Mouse (Mus musculus) left cerebral cortex, adult 2 months (tissue): ENCODE data around the gene Emid1. TPM values are rescaled to one million over a fixed set of nuclear protein-coding genes. Genes with fewer than 3 reads are reported as not detected.
A peak's percentile ranks its signal among the peaks of the same experiment; 100 is the strongest.

Source experiments
- DNase-seq, 2 experiments: peaks; one replicate each; pipeline ENCODE4 v3.0.0; 2021 to 2022; ENCODE audit warnings: low spot score in 2 of 2, mixed read lengths in 1 of 2; ENCODE audit errors: extremely low spot score in 1 of 2
- H3K27ac ChIP-seq: fragments of 200-600 bp; 2 replicates; pipeline ENCODE4 v1.8.1; 2022
- H3K4me3 ChIP-seq: fragments of 200-600 bp; 2 replicates; pipeline ENCODE4 v1.8.1; 2022
- CTCF ChIP-seq: fragments of 200-600 bp; IDR thresholded peaks from 2 replicates; pipeline ENCODE4 v1.8.1; 2022; ENCODE audit warnings: antibody characterized with exemption, mild to moderate bottlenecking, moderate library complexity
- intact Hi-C: fragments of 180-260 bp; cut with DNase I; formaldehyde crosslinking; loops from one replicate; pipeline ENCODE4 v1.15.1; 2025
- total RNA-seq, 2 experiments: library from RNA; stranded (reverse); gene quantifications; 2 replicates each; pipeline ENCODE4 v1.2.3; 2021

The Emid1 gene
- total RNA-seq, 2 experiments from 2014 or later = 6.2 to 8.1 TPM

GRCm38 (mm10) chr11:5068126-5068971 is 83.7 kb downstream of the Emid1 start:
- intact Hi-C loops = no loop called here
- Histone ChIP-seq H3K27ac (no peak overlapping the region), H3K4me3 (no peak overlapping the region)
- no peak for DNase-seq
- no peak for TF ChIP-seq CTCF

- no peak overlapping the region for H3K4me3 ChIP-seq
- no peak for TF ChIP-seq CTCF
- intact Hi-C loops = no loop called here
- H3K27ac ChIP-seq = no peak overlapping the region
- no peak for DNase-seq
These were observed 85.0 kb downstream of the Emid1 start for GRCm38 (mm10) chr11:5067063-5067462.

- TF ChIP-seq CTCF = peak; percentile 76
- Histone ChIP-seq H3K4me3 (peak within 1 kb of the TSS; percentile 79), H3K27ac (peak within 1 kb of the TSS; percentile 91)
- DNase-seq = peak; percentile 87 to 88
- intact Hi-C loops = loop anchor here (1.0 to 2.0 kb wide), 2 partner anchors 50 to 78 kb away; partner anchors contain the start of gene Ap1b1
These were observed 86.8 kb downstream of the Emid1 start, which contains the start of gene Gas2l1 for GRCm38 (mm10) chr11:5065056-5065821. Gene Gas2l1, minus strand, starts transcription at chr11:5065327.

- intact Hi-C loops = loop anchor here (1.0 to 2.0 kb wide), 2 partner anchors 49 to 78 kb away; partner anchors contain the start of gene Ap1b1
These were observed 87.6 kb downstream of the Emid1 start for GRCm38 (mm10) chr11:5064282-5065055.

GRCm38 (mm10) chr11:5063561-5064281 is 88.3 kb downstream of the Emid1 start:
- DNase-seq = peak in 1 of 2 experiments; percentile 39
- TF ChIP-seq CTCF = no peak
- peak overlapping the region; percentile 79 for H3K4me3 ChIP-seq
- intact Hi-C loops = loop anchor here (2.0 kb wide), 1 partner anchor 77 kb away; the partner anchor contains the start of gene Ap1b1
- peak overlapping the region; percentile 91 for H3K27ac ChIP-seq

More at GRCm38 (mm10) chr11:5064282-5065055, 87.6 kb downstream of the Emid1 start:
- H3K27ac ChIP-seq = peak overlapping the region; percentile 91
- H3K4me3 ChIP-seq = peak overlapping the region; percentile 79
- no peak for TF ChIP-seq CTCF
- peak in 1 of 2 experiments; percentile 36 for DNase-seq

- intact Hi-C loops = no loop called here
- peak overlapping the region; percentile 79 for H3K4me3 ChIP-seq
- TF ChIP-seq CTCF = no peak
- H3K27ac ChIP-seq = peak overlapping the region; percentile 91
- DNase-seq = no peak
These were observed 89.1 kb downstream of the Emid1 start for GRCm38 (mm10) chr11:5062860-5063505.

- no peak for TF ChIP-seq CTCF
- Histone ChIP-seq H3K4me3 (peak overlapping the region; percentile 79), H3K27ac (peak overlapping the region; percentile 91)
- DNase-seq = peak in 1 of 2 experiments; percentile 35
- intact Hi-C loops = no loop called here
These were observed 89.7 kb downstream of the Emid1 start for GRCm38 (mm10) chr11:5062326-5062725.

- intact Hi-C loops = no loop called here
- peak overlapping the region; percentile 91 for H3K27ac ChIP-seq
- DNase-seq = peak; percentile 96 to 99
- no peak for TF ChIP-seq CTCF
- peak overlapping the region; percentile 79 for H3K4me3 ChIP-seq
These were observed 90.5 kb downstream of the Emid1 start for GRCm38 (mm10) chr11:5061413-5062139.

GRCm38 (mm10) chr11:5060756-5061412 is 91.2 kb downstream of the Emid1 start:
- TF ChIP-seq CTCF = no peak
- intact Hi-C loops = no loop called here
- Histone ChIP-seq H3K4me3 (peak overlapping the region; percentile 79), H3K27ac (peak overlapping the region; percentile 91)
- DNase-seq = peak in 1 of 2 experiments; percentile 39
